Mouse (Mus musculus): Measurements from ENCODE around the gene Mdh1b. TPM values are rescaled to one million over a fixed set of nuclear protein-coding genes. Genes with fewer than 3 reads are reported as not detected.

The Mdh1b gene
- total RNA-seq (2021), result not detected in 2 replicates
- long read RNA-seq, result 0 reads

- DNase-seq, result peak; percentile 82
Observed at GRCm38 (mm10) chr1:63730240-63730771, at the start of gene Mdh1b, which contains the start of gene Fastkd2. Gene Mdh1b (minus strand): TSS chr1:63730318. Gene Fastkd2 (plus strand): TSS chr1:63730614.

- DNase-seq, result no peak
Observed at GRCm38 (mm10) chr1:63776902-63777630, 46.9 kb upstream of the Mdh1b start.

GRCm38 (mm10) chr1:63776396-63776795 lies 46.3 kb upstream of the Mdh1b start:
- no peak for DNase-seq

GRCm38 (mm10) chr1:63770309-63770708 lies 40.2 kb upstream of the Mdh1b start:
- DNase-seq, result no peak

GRCm38 (mm10) chr1:63769167-63769566 lies 39.0 kb upstream of the Mdh1b start, which contains the start of gene 4933402D24Rik:
Gene 4933402D24Rik (minus strand): TSS chr1:63769267.
- DNase-seq, result no peak

GRCm38 (mm10) chr1:63768112-63768511 lies 38.0 kb upstream of the Mdh1b start:
- no peak for DNase-seq

- no peak for DNase-seq
Observed at GRCm38 (mm10) chr1:63764395-63764794, 34.3 kb upstream of the Mdh1b start.

GRCm38 (mm10) chr1:63763881-63764386 lies 33.8 kb upstream of the Mdh1b start:
- DNase-seq, result no peak

- peak; percentile 5 for DNase-seq
Observed at GRCm38 (mm10) chr1:63763212-63763694, 33.1 kb upstream of the Mdh1b start.

GRCm38 (mm10) chr1:63756005-63756404 lies 25.9 kb upstream of the Mdh1b start:
- DNase-seq, result no peak

GRCm38 (mm10) chr1:63729796-63730195 lies 322 bp downstream of the Mdh1b start:
- no peak for DNase-seq

GRCm38 (mm10) chr1:63720161-63720560 lies 10.0 kb downstream of the Mdh1b start:
- no peak for DNase-seq

GRCm38 (mm10) chr1:63708876-63709275 lies 21.2 kb downstream of the Mdh1b start:
- DNase-seq, result no peak

GRCm38 (mm10) chr1:63705733-63706132 lies 24.4 kb downstream of the Mdh1b start:
- no peak for DNase-seq

- no peak for DNase-seq
Observed at GRCm38 (mm10) chr1:63696861-63697260, 33.3 kb downstream of the Mdh1b start.

GRCm38 (mm10) chr1:63686827-63687226 lies 43.3 kb downstream of the Mdh1b start, which contains the start of gene Dytn:
Gene Dytn (minus strand): TSS chr1:63686927.
- no peak for DNase-seq

GRCm38 (mm10) chr1:63675975-63676374 lies 54.1 kb downstream of the Mdh1b start:
- DNase-seq, result no peak

GRCm38 (mm10) chr1:63668852-63669160 lies 61.3 kb downstream of the Mdh1b start:
- DNase-seq, result no peak

- no peak for DNase-seq
Observed at GRCm38 (mm10) chr1:63667949-63668851, 61.9 kb downstream of the Mdh1b start.

GRCm38 (mm10) chr1:63667201-63667948 lies 62.7 kb downstream of the Mdh1b start:
- no peak for DNase-seq

- no peak for DNase-seq
Observed at GRCm38 (mm10) chr1:63666089-63666488, 64.0 kb downstream of the Mdh1b start.

- peak; percentile 9 for DNase-seq
Observed at GRCm38 (mm10) chr1:63659591-63659990, 70.5 kb downstream of the Mdh1b start.

All from adrenal gland, postnatal 25 days (tissue).